Mouse (Mus musculus) ovary, adult 18-20 months (tissue): ENCODE measurements around the gene Gatad1.
A peak's percentile ranks its signal among the peaks of the same experiment; 100 is the strongest.
"Not testable (repeated sequence)": the region's sequence is repeated elsewhere in the genome, so short reads cannot be mapped to it uniquely, and the experiment has no call there.

Experiments used
- DNase-seq: peaks from one replicate; pipeline ENCODE4 v3.0.0; 2022; ENCODE audit warnings: low spot score, mixed read lengths

Gene Gatad1

DNA sequence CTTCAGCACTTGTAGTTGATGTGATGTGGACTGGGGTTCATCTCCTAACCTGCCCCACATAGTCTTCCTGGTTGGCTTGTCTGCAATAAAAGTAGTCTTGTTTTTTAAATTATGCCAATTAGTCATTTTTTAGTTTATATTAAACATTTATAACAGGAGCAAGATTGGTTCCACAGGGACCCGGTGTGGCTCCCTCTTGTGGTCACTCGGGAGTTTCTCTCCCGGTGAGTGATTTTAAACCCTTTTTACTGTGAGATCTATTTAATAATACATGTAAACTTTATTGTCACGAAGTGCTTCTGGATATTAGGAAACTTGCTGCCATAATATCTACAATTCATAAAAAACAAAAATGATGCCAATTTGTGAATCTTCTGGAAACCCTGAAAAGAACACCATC, 23.0 kb downstream of the Gatad1 start:
- no peak for DNase-seq

DNA sequence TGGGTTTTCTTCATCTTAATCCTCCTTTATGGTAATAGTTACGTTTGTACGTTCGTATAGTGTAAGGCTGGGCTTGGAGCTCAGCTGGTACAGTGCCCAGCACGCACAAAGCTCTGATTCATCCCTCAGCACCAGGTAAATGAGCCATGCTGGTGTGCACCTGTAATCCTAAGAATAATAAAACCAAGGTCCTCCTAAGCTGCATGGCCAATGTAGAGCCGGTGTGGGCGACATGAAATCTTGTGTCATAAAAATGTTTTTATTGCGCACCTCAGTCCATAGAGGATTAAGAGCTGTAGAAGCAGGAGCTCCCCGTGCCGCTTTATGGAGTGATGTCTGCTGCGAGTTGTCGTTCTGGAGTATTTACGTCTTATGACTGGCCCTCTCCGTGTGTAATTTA, 23.7 kb downstream of the Gatad1 start:
- DNase-seq, result no peak

DNA sequence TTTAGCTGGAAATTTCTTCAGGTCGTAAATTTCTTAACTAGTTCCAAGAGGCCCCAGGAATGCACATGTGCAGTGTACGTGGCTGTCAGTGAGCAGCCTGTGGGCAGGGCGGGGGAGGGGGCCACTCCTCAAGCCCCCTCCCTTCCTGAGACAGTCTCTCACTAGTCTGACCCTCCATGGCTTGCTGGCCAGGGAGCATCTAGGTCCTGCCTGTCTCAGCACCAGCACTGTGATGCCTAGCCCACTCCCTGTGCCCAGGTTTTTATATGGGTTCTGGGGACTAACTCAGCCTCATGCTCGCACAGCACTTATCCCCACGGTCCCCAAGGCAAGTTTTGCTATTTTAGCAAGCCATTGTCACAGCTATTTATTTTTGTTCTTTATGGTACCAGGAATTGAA, 24.7 kb downstream of the Gatad1 start:
- DNase-seq, result no peak

DNA sequence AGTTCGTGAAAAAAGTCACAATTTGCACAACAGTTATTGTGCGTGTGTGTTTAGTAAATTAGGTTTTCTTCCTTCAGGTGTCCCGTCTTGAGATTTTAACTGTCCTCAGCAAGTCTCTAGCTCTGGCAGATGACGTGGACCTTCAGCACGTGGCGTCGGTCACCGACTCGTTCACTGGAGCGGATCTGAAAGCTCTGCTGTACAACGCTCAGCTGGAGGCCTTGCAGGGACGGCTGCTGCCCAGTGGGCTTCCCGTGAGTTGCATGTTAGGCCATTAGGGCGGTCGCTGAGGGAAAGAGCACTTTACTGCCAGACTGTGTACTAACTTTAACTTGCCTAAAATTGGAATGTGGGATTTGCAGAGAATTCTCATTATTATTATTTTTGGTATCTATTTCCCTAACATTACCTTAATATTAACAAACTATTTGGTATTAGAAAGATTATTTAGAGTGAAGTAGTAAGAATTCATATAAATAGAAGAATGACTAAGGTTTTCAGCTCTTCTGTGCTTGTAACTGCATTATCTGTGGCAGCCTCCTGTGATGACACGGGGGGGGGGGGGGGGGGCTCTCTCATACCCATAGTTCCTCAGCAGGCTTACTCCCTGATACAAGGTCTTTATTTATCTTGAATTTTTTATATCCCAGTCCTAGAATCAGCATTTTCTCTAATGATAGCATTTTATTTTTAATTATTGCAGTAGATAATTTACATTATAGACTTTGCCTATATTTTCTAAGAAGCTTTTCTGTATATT, 25.3 kb downstream of the Gatad1 start:
- no peak for DNase-seq

DNA sequence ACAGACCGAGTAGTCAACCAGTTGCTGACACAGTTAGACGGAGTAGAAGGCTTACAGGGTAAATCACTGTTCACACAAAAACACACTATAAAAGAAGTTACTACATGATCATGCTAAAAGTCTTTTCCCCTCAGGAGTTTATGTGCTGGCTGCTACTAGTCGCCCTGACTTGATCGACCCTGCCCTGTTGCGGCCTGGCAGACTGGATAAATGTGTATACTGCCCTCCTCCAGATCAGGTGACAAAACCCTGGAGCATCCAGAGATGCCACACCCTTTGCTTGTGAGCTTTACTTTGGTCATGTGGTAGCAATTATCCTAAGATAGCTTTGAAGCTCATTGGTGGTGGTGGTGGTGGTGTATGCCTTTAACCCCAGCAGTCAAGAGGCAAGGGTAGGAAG, 26.9 kb downstream of the Gatad1 start:
- no peak for DNase-seq

DNA sequence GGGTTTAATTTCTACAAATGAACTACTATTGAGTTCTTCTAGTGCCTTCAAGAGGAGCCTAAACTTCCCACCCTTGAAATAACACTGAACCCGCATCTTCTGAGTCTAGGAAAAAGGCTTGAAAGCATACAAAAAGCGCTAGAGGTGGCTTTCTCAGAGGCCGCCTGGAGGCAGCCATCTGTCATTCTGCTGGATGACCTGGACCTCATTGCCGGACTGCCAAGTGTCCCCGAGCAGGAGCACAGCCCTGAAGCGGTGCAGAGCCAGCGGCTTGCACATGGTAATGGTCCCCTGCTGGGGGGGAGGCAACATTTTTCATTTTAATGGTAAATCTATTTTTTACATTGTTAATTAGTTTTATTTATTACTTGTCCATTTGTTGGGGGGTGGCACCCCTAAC, 36.5 kb downstream of the Gatad1 start:
- no peak for DNase-seq

DNA sequence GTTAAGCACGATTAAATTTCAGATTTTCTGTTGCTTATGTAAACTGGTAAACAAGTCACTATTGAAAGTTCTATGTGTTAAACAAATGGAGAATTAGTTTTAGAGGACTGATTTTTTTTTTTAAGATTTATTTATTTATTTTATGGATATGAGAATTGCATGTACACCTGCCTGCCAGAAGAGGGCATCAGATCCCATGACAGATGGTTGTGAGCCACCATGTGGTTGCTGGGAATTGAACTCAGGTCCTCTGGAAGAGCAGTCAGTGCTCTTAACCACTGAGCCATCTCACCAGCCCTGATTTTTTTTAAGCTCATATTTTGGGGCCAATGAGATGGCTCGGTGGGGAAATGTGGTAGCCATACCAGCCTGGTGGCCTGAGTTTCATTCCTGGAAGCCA, 45.1 kb downstream of the Gatad1 start:
- not testable (repeated sequence) for DNase-seq

DNA sequence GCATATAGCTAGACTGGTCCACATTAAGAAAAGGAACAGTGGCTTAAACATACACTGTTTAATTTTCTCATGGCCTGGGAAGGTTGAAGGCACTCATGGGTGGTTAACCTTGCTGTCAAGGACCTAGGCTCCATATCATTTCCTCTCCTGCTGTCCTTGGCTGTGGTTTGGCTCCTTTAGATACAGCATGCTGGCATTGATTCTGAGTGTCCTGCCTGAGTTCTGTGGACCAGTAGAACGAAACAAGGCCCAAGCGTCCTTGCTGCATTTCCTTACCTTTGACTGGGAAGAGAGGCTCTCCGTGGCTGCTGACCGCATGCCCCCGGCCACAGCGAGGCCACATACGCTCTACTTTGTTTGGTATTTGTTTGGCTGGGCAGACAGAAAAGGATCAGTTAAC, 47.7 kb downstream of the Gatad1 start:
- DNase-seq, result peak; percentile 57

DNA sequence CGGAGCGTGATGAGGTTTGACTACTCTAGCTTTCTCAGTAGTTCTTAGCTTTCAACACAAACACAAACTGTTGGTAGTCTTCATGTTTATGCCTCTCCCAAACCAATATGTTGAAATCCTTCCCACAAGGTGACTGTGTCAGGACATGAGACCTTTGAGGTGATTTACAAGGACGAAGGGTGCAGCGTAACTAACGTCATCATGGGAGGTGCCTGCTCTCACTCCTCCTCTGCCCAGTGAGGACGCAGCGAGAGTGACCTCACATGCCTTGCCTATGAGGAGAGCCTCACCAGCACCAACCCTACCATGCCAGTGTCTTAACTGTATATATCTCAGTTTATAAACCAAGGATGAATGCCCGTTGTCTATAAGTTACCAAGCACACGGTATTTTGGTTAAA, 49.9 kb downstream of the Gatad1 start:
- DNase-seq, result no peak

DNA sequence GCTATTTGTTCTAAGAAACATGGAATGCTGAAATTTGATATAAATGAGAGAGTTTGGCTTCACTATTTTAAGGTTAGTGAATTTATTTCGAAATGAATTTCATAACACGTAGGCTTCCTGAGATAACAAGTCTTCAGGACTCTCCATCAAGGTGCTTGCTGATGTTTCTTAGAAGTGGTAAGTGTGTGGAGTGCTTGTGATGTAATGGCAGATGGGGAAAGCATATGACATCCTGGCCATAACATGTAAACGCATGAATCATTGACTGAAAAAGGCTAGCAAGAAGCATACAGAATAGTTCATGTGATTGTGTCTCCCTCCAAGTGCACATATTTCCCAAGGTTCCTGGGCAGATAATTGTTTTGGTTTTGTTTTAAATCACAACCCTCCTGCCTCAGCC, 56.2 kb downstream of the Gatad1 start:
- no peak for DNase-seq

DNA sequence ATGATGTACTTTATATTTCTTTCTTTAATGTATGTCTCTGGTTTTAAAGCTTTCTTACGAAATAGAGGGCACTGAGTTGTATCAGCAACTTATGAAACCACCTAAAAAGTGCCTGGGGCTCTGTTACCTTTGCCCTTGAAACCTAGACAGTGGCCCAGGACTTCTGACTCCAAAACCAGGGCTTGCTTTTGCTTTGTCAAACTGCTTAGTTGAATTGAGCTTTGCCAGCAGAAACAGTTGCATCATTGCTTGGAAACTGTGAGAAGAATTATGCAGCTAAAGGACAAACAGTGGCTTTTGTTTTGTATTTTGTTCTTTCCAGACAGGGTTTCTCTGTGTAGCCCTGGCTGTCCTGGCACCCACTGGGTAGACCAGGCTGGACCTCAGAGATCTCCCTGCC, 56.7 kb downstream of the Gatad1 start:
- no peak for DNase-seq

DNA sequence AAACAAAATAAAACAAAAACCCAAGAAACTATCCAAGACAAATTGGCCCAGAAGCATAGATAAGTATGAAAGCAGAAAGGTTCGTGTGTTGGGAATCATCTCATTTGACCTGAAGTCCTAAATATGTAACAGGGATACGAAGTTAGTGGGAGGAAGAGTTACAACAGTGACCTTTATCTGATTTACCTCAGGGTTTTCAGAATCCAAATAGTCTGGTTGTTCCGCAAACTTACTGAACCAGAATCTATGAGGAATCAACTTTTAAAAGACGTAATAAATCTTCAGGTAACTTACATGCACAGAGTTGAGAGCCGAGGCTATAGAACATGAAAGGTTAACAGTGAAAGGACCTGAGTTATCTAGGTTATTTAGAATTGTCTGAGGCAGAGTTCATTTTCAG, 58.2 kb downstream of the Gatad1 start:
- DNase-seq, result no peak

DNA sequence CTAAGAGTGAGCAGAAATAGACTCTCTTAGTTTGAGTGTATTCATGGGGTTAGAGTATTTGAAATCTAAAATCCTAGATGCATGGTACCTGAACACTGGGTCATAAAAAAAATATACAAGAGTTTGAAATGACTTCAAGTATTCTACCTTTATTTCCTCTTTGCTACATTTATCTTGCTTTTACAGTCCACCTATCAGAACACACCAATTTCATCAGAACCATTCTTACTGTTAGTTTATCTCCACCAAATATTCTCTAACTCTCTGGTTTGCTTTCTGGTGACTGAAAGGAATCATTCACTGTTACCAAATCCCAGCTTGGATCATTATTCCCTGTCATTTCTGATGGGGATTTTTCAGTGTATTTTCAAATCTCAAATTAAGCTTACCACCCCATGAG, 59.8 kb downstream of the Gatad1 start:
- no peak for DNase-seq

DNA sequence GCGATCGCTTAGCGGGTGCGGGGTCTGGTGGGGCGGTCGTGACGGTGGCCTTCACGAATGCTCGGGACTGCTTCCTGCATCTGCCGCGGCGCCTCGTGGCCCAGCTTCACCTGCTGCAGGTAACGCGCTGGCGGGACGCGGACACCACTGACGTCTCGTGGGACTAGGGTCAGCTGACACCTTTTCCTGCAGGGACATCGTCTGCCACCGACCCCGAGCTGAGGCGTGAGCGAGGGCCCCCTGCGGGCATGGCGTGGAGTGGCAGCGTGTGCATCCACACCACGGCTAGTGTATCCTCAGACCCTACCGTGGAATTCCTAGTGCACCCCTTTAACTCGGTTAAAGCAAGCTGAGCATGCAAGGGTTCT, 60.6 kb downstream of the Gatad1 start, which contains the start of gene Rbm48:
Gene Rbm48 (minus strand): TSS at position 187 of the 368 bp plus-strand sequence.
- DNase-seq, result peak; percentile 65

DNA sequence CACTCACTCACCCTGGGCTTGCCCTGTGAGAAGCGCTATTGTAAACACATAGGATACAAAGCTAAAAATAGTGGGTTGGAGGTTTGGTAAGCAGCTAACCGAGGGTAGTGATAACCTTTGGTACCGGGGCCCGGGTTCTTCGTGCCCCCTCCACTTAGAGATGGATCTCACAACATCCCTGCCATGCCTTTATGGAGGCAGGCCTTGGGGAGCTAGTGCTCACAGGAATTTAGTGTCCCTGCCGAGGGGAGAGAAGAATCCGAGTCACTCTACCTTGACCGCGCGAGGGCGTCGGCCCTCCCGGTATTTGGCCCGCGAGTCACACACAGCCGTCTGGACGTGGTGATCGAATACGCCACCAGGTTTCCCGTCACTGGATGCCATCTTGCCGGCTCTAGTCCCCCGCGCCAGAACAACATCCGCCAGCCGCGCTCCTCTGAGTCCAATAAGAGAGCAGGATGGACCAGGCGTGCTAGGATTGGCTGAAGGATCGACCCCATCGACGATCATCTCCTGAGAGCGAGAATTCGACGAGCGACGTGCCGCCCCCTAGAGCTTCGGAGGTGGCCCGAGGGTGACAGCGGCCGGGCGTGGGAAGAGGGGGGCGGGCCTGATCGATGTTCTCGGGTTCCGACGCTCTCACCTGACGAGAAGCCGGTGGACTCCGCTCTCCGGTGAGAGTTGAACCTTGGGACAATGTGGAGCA, 61.1 kb downstream of the Gatad1 start, which contains the start of gene Pex1:
Gene Pex1 (plus strand): TSS at position 374 of the 706 bp plus-strand sequence.
- peak; percentile 92 for DNase-seq
